Mouse (Mus musculus): Measurements from ENCODE around the gene Trpm8. TPM values are rescaled to one million over a fixed set of nuclear protein-coding genes. Genes with fewer than 3 reads are reported as not detected.

Gene Trpm8
- polyA plus RNA-seq, 2 experiments from 2014 or later = not detected

DNA sequence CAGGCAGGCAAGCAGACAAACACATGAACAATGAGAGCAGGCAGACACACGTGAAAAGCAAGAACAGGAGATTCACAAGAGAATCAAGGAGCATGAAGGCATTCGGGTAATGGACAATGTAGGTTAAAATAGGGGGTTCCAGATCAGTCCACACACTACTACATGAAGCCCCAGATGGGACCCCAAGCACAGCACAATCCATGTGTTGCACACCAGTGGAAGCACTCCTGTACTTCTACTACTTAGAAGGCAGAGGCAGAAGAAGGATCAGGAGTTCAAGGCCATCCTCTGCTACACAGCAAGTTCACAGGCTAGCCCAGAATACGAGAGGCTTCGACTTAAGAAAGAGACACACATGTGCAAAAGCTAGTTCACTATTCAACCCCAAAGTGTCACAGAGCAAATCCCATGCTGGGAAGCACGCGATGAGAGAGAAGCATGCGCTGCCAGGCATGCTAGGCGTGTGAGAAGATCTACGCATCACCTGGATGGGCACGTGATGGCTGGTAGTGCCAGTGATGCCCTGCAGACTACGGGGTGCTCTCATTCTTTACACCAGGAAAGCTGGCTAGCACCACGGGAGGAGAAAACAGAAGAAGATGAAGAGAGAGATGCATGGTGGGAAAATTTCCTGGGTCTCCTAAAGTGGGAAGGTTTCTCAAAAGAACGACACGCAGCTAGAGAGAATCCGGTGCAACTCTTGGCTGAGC lies 8.8 kb downstream of the Trpm8 start:
- ATAC-seq = no peak

DNA sequence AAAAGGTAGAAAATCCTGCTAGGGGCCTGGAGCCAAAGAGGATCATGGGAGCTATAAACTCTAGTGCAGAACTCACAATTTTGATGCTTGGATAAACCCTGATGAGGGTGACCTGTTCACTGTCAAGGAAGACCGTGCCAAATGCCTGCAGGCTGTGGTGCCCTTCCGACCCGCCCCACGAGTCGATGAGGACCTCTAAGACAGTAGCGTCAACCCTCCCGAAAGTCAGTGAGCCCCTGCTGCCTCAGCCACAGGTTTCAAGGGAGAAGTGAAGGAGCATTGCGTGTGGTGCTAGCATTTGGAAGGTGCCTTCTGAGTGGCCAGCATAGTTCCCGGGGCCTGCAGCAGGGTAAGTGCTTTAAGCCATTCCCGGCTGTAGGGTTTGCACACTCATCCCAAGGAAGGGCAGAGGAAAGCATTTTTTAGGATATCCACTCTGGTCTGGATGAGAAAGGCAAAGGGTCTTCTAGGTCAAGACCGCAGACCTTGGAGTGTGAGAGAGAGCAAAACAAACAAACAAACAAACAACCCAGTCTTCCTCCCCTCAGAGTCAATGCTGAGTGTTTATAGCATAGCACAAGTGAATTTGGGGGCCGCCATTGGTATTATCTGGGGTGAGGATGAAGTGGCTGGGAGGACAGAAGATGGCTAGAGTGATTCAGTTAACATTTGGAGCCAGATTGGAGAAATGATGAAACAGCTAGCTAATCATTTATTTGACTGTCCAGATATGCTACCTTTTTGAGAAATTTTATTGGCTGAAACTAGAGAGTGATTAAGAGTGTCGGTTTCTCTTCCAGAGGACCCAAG lies 9.6 kb downstream of the Trpm8 start:
- no peak for ATAC-seq

DNA sequence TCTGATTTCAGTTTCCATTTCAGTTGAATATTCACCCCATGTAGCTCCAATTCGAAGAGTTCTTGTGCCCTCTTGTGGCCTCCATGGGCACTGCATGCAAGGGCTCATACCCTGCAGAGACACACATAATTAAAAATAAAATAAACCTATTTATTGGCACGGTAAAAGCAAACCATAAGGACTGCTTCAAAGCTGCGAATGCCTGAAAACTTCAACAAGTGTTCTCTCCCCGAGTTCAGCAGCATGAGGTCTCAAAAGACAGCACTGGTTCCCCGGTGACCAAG lies 10.2 kb downstream of the Trpm8 start:
- ATAC-seq = peak; percentile 69

DNA sequence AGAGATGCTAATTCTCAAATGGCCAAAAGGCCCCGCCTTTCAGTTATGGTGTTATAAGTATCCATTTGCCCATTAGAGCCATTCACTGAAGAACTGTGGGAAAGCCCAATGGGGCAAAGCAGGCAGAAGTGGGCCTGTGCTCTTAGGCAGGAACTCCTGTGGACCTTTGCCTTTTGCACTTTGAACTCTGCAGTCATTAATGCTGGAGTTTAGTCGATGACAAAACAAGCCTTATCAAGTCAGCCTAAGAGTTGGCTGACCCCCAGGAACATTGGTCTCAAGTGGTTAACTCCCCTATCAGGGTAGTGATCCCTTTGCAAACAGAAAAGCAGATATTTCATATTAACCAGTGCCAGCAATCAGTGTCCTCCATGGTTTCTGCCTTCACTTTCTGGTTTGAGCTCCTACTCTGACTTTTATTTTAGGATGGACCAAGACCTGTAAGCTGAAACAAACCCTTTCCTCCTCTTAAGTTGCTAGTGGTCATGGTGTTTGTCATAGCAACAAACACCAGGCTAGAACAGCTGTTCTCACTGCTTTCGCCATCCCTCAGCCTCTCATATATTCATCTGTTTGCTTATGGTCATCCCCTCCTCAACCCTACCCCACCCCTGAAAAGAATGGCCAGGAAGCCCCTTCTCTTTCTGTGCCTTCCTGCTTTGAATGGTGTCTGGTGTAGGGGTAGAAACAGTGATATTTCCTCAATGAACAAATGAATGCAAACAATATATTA lies 10.8 kb downstream of the Trpm8 start:
- no peak for ATAC-seq

DNA sequence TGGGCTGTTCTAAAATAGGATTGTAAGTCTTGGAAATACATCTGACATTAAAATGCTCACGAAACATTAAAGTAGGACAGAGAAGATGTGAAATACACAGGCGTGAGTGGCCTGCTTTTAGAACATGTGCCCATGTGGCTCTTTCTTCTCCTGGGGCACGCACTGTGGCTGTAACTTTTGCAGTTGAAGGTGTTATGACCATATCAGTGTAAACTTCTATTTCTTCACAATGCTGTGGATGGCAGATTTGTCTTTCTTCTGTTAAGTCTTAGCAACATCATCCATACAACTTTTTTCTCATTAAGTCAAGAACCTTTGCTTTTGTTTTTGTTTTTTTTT lies 11.3 kb downstream of the Trpm8 start:
- ATAC-seq = no peak

DNA sequence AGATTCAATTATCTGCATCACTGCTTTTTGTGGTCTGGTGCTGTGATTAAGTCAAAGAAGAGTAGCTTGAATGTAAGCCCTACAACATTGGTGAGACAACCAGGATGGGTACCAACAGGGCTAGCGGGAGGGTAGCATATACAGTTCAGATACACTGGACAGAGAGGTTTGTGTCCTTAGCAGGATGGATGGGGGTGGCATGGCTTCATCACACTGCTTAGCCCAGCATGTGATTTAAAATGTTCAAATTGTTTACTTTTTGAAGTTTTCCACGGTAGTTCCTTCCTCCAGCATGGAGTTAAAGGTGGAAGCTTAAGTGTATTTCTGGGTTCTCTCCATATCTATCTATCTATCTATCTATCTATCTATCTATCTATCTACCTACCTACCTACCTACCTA lies 11.7 kb downstream of the Trpm8 start:
- ATAC-seq = no peak

DNA sequence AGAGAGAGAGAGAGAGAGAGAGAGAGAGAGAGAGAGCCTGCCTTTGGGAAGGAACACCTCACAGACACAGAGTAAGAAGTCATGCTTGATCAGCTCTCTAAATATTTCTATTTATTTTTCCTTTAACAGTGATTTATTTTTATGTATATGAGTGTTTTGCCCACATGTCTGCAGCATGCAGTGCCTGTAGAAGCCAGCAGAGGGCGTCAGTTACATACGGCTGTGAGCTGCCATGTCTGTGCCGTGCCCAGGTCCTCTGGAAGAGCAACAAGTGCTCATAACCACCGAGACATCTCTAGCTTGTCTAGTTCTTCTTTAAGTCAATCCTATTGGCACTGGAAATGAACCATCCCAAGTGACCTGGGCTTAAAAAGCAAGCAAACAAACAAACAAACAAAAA lies 12.5 kb downstream of the Trpm8 start:
- ATAC-seq = peak; percentile 37

DNA sequence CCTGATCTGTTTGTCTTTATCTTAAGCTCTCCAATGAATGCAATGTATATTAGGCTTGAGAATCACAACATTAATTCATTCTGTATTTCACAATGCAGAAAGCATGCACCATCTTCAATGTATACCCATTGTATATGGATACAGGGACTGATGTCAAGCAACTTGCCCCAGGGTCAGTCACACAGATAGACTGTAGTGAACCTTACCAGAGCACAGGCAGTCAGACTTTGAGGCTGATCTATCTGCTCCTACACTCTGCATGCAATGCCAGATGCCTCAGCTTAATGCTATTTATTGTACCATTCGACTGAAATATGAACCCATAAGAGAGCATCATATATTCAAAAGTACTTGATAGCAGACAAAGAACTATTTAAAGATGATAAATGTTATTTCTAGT lies 13.1 kb downstream of the Trpm8 start:
- ATAC-seq = no peak

DNA sequence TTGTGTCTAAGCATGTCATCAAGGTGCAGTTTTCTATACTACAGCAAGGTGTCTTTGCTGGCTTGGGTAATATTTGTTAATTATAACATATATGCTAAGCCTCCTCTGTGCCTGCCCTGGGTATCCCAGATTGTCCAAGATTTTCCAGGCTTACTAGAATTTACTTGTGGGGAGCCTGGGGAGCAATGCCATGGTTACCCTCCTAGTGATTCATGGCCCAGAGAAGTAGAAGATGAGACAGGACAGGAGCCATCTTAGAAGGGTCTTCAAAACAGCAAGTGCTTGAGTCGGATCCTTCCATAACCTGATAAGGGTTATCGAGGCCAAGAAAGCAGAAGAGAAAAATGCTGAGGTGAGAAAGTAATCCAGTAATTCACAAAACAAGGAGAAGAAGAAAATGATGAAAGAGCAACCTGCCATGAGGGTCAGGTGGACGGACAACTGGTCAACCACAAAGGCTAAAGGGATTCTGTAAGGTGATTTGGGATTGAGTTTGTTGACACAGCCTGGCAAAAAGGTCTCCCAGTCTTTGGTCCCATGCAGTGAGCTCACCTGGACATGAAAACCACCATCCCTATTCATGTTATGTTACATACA lies 14.0 kb downstream of the Trpm8 start:
- no peak for ATAC-seq

DNA sequence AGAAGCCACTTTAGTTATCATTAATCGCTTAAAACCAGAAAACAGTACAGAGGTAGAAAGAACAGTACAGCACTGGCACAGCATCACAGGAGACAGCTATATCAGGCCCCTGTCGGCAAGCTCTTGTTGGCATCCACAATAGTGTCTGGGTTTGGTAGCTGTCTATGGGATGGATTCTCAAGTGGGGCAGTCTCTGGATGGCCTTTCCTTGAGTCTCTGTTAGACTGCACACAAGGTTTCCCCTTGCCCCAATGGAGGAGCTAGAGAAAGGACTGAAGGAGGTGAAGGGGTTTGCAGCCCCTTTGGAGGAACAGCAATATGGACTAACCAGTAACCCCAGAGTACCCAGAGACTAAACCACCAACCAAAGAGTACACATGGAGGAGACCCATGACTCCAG lies 14.6 kb downstream of the Trpm8 start:
- ATAC-seq = no peak

DNA sequence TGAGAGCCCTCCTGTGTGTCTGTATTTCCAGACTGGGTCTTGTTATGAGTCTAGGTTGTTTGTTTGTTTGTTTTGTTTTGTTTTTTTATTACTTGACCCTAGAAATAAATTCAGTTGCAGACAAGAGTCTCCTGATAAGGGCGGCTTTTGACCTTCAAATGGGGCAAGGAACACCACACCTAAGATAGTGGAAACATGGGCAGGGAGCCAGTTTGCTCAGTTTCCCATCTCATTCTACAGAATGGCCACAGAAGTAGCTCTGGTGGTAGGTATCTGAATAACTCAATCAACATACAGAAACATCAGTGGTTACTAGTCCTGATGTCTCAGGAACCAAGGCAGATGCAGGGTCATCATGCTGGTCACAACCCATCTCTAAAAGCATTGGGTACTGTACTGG lies 17.2 kb downstream of the Trpm8 start:
- ATAC-seq = no peak

DNA sequence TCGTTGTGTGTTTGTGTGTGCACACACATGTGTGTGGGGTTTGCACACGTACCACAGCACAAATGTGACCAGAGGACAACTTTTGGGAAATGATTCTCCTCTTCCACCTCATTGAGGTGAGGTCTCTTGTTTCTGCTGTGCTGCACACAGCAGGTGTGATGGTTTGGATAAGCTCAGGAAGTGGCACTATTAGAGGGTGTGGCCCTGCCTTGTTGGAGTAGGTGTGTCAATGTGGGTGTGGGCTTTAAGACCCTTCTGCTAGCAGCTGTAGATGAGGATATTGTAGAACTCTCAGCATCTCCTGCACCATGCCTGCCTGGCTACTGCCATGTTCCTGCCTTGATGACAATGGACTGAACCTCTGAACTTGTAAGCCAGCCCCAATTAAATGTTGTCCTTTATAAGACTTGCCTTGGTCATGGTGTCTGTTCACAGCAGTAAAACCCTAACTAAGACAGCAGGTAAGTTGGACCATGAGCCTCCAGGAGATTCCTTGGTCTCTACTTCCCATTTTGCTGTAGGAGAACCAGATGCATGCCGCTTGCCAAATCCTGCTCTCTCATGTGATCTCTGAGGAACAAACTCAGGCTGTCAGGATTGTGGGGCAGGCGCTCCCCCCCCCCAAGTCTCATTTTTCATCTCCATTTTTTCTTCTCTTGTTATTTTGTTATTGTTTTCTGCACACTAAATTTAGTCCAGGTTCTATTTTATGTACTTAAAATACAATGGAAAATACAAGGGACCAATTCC lies 18.9 kb downstream of the Trpm8 start:
- peak; percentile 22 for ATAC-seq

DNA sequence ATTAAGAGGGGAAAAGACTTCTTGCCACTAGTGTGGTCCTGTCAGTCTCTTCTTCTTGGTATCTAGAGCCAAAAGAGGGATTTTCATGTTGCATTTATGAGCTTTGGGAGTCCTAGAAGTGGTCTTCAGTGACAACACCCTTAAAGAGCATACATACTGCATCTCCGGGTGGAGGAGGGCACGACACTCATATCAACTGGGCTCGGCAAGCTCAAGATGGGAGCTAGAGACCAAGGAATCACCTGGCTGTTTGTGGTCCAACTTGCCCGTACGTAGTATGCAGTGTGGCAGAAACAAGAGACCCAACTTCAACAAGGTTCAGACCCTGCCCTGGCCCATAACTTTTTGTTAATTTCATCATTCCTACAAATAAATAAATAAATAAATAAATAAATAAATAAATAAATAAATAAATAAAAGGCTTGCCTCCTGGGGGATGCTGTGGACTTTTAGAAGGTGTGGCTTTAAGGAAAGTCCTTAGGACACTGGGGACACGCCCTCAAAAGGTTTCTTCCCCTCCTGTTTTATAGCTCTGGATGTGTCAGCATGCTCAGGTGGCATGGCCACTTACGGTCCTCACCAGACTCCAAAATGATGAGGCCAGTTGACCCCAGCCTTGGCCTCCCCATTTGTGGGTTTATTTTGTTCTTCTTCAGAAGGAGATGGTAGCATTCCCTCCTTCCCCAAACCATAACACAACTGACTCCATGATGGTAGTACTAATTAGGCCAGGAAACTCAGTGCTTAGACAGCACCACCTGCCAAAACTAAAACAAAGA lies 20.2 kb downstream of the Trpm8 start:
- ATAC-seq = no peak

DNA sequence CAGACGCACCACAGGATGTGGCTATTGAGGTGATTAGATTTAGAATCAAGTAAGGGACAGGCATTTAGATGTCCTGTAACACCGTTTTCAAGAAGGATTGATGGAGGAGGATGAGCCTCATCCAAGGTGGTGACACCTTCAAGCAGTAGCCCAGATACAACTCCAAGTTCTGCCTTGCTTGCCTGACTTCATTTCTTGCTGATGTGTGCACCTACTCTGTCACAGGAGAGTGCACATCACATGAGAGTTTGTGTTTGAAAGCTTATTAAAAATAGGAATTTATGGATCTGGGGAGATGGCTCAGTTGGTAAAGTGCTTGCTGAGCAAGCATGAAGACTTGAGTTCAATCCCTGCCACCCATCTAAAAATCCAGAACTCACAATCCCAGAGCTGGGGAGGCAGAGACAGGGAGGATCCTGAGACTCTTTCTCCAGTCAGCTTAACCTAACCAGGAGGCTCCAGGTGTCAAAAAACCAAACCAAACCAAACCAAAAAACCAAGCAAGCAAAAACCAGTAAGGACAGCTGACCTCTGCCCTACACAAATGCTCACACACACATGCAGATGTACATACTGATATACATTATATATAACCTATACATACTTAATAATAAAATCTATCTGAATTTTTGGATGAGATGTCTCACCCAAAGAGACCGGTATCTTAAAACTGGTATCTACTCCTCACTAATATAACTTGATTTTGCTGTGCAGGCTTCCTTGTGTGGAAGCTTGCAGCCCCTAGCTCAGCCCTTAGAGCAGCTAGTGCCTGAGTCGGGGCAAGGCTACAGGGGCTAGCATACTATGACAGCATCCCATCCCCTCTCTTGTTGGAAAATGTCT lies 21.4 kb downstream of the Trpm8 start:
- no peak for ATAC-seq

DNA sequence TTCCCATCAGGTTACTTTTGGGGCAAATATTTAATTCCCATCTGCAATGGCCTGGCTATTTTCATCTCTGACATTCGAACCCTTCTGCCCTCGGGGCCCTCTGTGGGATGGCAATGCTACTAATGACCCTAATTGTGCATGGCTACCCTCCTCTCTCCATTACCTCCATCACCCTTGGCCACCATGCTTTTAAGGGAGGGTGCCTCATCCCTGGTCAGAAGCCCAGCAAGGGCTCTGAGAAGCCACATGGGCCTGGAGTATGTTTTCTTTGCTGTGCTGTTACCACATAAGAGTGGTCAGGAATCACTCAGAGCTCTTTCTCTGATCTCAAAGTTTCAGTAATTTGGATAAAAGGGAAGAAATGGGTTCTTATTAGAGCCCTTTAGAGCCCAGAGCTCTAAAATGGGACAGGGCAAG lies 22.1 kb downstream of the Trpm8 start:
- no peak for ATAC-seq

DNA sequence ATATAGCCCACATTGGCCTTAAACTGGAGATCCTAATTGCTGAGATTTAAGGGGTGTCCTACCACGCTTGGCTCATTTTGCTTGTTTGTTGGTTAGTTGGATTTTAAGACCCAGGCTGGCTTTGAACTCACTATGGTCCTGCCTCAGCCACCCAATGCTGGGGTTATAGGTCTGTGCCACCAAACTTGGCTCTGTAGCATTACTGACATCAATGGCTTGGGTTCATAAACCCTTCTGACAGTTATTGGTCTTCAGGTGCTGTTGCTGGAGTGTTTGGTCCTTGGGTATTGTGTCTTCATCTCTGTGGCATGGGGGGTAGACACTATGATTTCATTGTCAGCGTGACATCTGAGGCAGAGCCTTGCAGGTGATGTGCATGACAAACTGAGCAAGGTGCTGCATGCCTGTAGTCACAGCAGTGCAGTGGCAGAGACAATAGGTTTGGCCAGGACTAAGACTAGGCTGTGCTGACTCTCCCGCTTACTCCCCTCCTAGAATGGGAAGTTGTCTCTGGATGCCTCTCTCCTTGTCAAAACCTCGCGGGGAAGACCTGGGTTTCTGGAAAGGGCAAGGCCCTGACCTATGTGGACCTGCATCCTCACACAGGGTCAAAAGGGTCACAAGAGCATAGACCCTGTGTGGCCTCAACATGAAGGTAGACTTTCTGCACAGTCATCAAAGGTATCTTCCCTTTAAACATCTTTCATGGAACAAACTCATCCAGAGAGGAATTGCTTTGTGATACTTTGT lies 23.0 kb downstream of the Trpm8 start:
- no peak for ATAC-seq

DNA sequence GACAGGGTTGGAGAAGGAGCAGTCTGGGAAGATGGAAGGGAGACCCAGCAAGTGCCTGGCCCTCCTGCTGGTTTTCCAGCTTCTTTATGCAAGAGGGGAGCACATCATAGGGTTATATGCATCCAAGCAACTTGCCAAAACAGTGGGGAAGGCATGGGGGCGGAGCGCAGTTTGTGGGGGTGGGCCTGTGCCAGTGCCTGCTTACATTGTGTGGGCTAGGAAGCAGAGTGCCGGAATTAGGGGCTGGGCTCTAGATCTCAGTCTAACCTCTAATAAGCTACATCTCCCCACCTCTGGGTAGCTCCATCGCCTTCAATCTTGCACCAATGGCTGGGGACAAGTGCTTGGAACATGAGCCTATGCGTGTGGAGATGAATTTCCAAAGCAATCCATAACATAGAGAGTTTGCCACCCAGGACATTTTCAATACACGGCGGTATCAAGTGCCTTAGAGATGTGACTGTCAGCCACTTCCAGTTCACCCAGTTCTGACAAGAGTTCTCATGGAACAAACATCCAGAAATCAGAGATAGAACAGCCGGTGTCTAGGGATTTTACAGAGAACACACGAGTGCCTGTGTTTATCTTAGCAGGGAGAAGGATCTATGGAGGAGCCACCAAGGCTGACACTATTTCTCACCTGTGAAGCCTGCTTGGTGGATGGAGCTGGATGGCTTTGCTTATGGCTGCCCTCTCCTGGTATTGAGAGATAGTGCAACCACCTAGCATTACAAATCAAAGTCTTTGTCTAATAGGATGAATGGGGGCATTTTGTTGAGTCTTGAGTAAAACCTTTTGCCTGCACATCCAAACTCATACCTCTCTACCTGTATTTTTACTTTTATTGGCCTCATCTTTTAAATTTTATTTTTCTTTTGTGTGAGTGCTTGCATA lies 23.9 kb downstream of the Trpm8 start:
- peak; percentile 64 for ATAC-seq

DNA sequence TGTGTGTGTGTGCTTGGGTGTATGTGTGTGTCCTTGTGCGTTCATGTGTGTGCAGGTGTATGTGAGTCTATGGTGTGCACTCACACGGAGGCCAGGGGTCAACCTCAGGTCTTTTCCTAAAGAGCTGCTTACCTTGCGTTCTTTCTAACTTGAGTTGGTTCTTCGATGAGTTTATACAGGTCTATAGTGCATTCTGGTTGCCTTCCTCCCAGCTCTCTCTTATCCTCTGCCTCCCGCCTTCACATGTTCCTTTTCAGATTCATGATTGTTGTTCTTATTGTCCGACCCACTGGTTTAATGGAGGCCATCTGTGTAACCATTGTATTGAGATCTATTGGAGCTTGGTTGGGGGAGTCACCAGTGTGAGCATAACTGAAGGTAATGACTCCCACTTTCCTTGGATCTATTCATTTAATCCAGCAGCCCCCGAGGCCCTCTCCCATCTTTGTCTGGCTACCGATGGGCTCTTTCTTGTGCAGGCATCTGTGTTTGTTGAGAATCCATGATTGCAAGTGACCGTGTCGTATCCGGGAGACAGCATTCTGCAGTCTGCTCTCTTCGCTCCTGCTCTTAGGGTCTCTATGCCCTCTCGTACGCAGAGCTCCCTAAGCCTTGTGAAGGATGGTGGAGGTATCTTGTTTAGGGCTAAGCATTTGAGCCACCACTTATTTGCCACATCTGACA lies 24.7 kb downstream of the Trpm8 start:
- ATAC-seq = no peak

DNA sequence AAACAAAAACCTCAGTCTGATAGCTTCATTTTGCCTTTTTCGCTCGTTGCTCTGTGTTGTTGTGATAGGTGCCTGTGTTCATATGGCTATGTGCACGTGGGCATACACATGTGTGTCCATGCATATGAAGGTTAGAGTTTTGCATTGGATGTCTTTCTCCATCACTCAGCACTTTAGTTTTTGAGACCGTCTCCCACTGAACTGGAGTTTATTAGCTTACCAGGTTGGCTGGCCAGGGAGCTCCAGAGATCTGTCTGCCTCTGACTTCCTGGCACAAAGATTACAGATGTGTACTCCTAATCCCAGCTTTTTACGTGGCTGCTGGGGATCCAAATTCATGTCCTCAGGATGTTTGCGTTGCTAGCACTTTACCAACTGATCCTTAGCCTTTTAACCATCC lies 26.3 kb downstream of the Trpm8 start:
- ATAC-seq = no peak

All from activated CD4-positive, CD25-positive, alpha-beta regulatory T cell, adult 4 months (primary cell).